Mouse (Mus musculus): ENCODE data around the gene Ildr2.

DNA sequence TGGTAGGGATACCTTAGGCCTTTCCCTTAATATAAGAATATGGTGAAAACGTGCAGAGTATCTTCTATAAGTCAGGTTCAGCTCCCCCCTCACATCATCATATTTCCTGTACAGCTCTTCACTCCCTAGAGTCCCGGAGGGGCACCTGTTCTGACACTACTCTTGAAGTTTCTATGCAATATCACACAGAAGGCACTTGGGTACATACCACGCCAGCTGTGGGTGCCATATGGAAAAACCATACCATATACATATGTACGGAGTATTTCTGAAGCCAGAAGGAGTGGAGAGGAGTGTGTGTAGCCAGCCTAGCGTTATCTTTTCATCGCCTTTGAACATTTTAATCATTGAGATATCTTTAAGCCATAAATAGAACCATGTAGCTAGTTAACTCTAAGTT lies 36.6 kb downstream of the Ildr2 start:
- TF ChIP-seq EP300 (IDR thresholded peaks at IDR 0.05; ENCODE audit: insufficient read depth, low read depth, low read length) = no peak
- TF ChIP-seq POLR2A (IDR thresholded peaks at IDR 0.05; ENCODE audit: insufficient read depth, low read length) = no peak
- no peak for TF ChIP-seq CTCF (IDR thresholded peaks at IDR 0.05; ENCODE audit: low read depth, low read length)
